Mouse (Mus musculus) monocyte, adult 2 months (primary cell): ENCODE data around the gene Glyr1.
A peak's percentile ranks its signal among the peaks of the same experiment; 100 is the strongest.

Experiments
- DNase-seq, 2 experiments: peaks; one replicate each; pipeline ENCODE4 v3.0.0; 2022; ENCODE audit warnings: low spot score in 2 of 2, low read depth in 1 of 2

Gene Glyr1

GRCm38 (mm10) chr16:5012036-5013005, 37.3 kb downstream of the Glyr1 start:
- DNase-seq: no peak

GRCm38 (mm10) chr16:5011285-5011684, 38.4 kb downstream of the Glyr1 start:
- peak in 1 of 2 experiments; percentile 15 for DNase-seq

GRCm38 (mm10) chr16:5010371-5010935, 39.2 kb downstream of the Glyr1 start:
- no peak for DNase-seq

- DNase-seq: no peak
Observed at GRCm38 (mm10) chr16:5008076-5008475, 41.6 kb downstream of the Glyr1 start.

GRCm38 (mm10) chr16:5007492-5007891, 42.2 kb downstream of the Glyr1 start:
- no peak for DNase-seq

- DNase-seq: no peak
Observed at GRCm38 (mm10) chr16:5007067-5007466, 42.6 kb downstream of the Glyr1 start, which contains the start of gene Smim22. TSS of gene Smim22 (plus strand) at chr16:5007288.

GRCm38 (mm10) chr16:5000611-5001010, 49.1 kb downstream of the Glyr1 start:
- DNase-seq: no peak

- DNase-seq: no peak
Observed at GRCm38 (mm10) chr16:4998984-4999383, 50.7 kb downstream of the Glyr1 start.

GRCm38 (mm10) chr16:4997553-4997952, 52.1 kb downstream of the Glyr1 start, which contains the start of gene Sept12:
TSS of gene Sept12 (minus strand) at chr16:4997852.
- DNase-seq: no peak

GRCm38 (mm10) chr16:4993276-4993675, 56.4 kb downstream of the Glyr1 start:
- DNase-seq: no peak

GRCm38 (mm10) chr16:4984717-4985116, 64.9 kb downstream of the Glyr1 start:
- no peak for DNase-seq

GRCm38 (mm10) chr16:4979755-4980380, 69.8 kb downstream of the Glyr1 start:
- DNase-seq: no peak

GRCm38 (mm10) chr16:4978275-4979051, 71.2 kb downstream of the Glyr1 start:
- DNase-seq: no peak

- DNase-seq: no peak
Observed at GRCm38 (mm10) chr16:4976180-4976579, 73.5 kb downstream of the Glyr1 start.

- DNase-seq: no peak
Observed at GRCm38 (mm10) chr16:4974521-4974920, 75.1 kb downstream of the Glyr1 start.

GRCm38 (mm10) chr16:4971626-4972025, 78.0 kb downstream of the Glyr1 start:
- DNase-seq: no peak

- peak; percentile 23 to 45 for DNase-seq
Observed at GRCm38 (mm10) chr16:4969055-4969843, 80.4 kb downstream of the Glyr1 start.

- DNase-seq: no peak
Observed at GRCm38 (mm10) chr16:4968426-4968825, 81.2 kb downstream of the Glyr1 start.

GRCm38 (mm10) chr16:4965392-4966129, 84.1 kb downstream of the Glyr1 start:
- DNase-seq: no peak
